Mouse (Mus musculus) midbrain, embryonic 10.5 days (tissue): ENCODE measurements around the gene Ly6g6d. TPM values are rescaled to one million over a fixed set of nuclear protein-coding genes. Genes with fewer than 3 reads are reported as not detected.
A peak's percentile ranks its signal among the peaks of the same experiment; 100 is the strongest.
"Not testable (repeated sequence)": the region's sequence is repeated elsewhere in the genome, so short reads cannot be mapped to it uniquely, and the experiment has no call there.

Source experiments
- DNase-seq: peaks from one replicate; pipeline ENCODE4 v3.0.0-alpha.2; 2017; ENCODE audit warnings: low spot score
- H3K27ac ChIP-seq: fragments of 300-500 bp; sonication (generic); replicated peaks from 2 replicates; pipeline ENCODE4 v1.5.1; 2016; ENCODE audit warnings: mild to moderate bottlenecking
- H3K27me3 ChIP-seq: fragments of 300-500 bp; sonication (generic); 2 replicates; pipeline ENCODE4 v1.6.1; 2016; ENCODE audit warnings: low read depth, mild to moderate bottlenecking; ENCODE audit not compliant: poor library complexity, severe bottlenecking
- H3K36me3 ChIP-seq: fragments of 300-500 bp; sonication (generic); 2 replicates; pipeline ENCODE4 v1.6.1; 2016; ENCODE audit warnings: mild to moderate bottlenecking, moderate library complexity
- H3K4me1 ChIP-seq: fragments of 300-500 bp; sonication (generic); 2 replicates; pipeline ENCODE4 v1.6.1; 2016
- H3K4me3 ChIP-seq: fragments of 300-500 bp; sonication (generic); 2 replicates; pipeline ENCODE4 v1.5.1; 2016; ENCODE audit warnings: mild to moderate bottlenecking, moderate library complexity
- H3K9me3 ChIP-seq: fragments of 300-500 bp; sonication (generic); replicated peaks from 2 replicates; pipeline ENCODE4 v1.6.1; 2016; ENCODE audit warnings: mild to moderate bottlenecking
- WGBS: fragments of 180-500 bp; shearing (Covaris S2); methylation state at CpG from one replicate; pipeline ENCODE4 v1.1.7; 2016; 5-methylcytosine and 5-hydroxymethylcytosine counted together
- polyA plus RNA-seq: library from polyadenylated mRNA; unstranded; fragments of >200 nt; fragmentation: Nextera tagmentation; extraction: Ambion mirVana; gene quantifications from 2 replicates; pipeline ENCODE4 v1.2.1, GENCODE M21; 2016

Ly6g6d gene
- polyA plus RNA-seq: 2.0 and 3.5 TPM in 2 replicates

DNA sequence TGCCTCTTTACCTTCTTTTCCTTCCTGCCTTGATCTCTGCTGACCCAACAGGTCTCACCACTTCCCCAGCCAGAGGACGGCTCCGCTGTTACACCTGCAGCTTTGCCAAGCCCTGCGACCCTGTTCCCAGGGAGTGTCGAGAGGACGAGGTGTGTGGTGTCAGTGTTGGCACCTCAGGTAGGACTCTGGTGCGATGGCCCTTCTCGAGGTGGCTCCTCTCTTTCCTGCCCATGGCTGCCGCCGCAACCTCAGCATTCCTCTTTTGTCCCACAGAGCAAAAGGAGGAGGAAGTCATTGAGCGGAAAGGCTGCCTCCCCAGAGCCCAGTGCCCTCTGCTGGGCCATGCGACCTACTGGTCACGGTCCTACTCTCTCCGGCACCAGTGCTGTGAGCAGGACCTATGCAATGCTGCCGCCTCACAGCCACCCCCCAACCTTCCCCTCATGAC lies at the start of gene Ly6g6d:
Gene Ly6g6d, minus strand, starts transcription at position 280 of the 448 bp plus-strand sequence.
- peaks cover 28% of the 10 kb centered on the region for H3K4me1 ChIP-seq
- WGBS: 10% methylated on average over 14 of the region's 14 CpGs
- DNase-seq: peak; percentile 63
- no peaks in the 10 kb centered on the region for H3K9me3 ChIP-seq
- no peaks in the 10 kb centered on the region for H3K36me3 ChIP-seq
- H3K27ac ChIP-seq: peak within 1 kb of the TSS; percentile 79
- H3K4me3 ChIP-seq: peak within 1 kb of the TSS; percentile 45
- H3K27me3 ChIP-seq: peaks cover 23% of the 10 kb centered on the region

DNA sequence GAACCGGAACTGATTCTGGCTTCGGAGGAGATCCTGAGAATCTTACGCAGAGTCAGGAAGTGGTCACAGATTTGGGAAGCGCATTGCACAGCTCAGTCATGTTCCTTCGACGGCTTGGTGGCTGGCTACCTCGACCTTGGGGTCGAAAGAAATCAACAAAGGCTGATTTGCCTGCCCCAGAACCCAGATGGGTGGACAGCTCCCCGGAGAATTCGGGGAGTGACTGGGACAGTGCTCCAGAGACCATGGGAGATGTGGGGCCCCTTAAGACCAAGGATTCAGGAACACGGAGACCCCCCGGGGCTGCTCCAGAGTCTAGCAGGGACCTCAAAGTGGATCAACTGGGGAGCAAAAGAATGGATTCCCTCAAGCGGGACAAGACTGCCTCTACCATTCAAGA lies 49.2 kb upstream of the Ly6g6d start:
- Histone ChIP-seq H3K36me3 (peaks cover 37% of the 10 kb centered on the region), H3K4me1 (peaks cover 36% of the 10 kb centered on the region), H3K4me3 (peak overlapping the region; percentile 78), H3K9me3 (no peaks in the 10 kb centered on the region), H3K27me3 (no peaks in the 10 kb centered on the region), H3K27ac (0 out of 2 replicates have a peak overlapping the region, but pooled peaks have one; percentile 92)
- DNase-seq: no peak
- 71% methylated on average over 13 of the region's 13 CpGs for WGBS

DNA sequence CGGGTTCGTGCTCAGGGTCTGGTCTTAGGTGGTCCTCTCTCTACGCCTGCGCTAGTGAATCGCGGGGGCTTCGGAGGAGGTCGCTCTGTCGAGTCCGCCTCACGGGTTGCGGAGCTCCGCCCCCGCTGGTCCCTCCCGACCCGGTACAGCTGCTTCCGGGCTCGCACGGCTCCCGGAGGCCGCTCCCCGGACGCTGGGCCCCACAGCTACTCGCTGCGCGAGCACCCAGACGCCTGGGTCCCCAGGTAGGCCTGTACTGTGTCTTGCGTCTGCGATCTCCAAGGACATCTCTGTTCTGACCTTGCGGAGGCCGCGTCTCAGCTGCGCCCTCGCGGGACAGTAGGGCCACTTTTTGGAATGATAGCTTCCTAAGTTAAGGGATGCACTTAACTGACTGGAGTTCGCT lies 48.3 kb upstream of the Ly6g6d start, which contains the start of gene D17H6S53E:
Gene D17H6S53E, plus strand, starts transcription at position 168 of the 406 bp plus-strand sequence.
- peak; percentile 76 for DNase-seq
- Histone ChIP-seq H3K4me3 (peak within 1 kb of the TSS; percentile 78), H3K27me3 (no peaks in the 10 kb centered on the region), H3K4me1 (peaks cover 41% of the 10 kb centered on the region), H3K27ac (peak within 1 kb of the TSS; percentile 92), H3K36me3 (peaks cover 37% of the 10 kb centered on the region), H3K9me3 (no peaks in the 10 kb centered on the region)
- under 1% methylated on average over 36 of the region's 36 CpGs for WGBS

DNA sequence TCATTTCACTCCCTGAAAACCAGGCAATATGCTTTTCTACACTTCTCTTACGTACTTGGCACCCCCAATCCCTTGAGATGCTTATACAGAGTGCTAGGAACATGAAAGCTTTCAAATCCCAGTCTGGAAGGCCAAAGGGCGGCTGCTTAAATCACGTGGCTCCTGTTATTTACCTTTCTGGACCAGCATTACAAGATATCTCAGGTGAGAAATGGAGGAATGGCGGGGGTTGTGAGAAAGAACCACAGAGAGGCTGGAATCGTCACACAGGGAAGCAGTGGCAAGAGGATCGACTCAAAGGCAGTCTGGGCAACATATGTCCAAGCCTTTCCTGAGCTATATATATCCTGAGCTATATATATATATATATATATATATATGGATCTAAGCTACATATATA lies 47.7 kb upstream of the Ly6g6d start:
- H3K4me1 ChIP-seq: peaks cover 42% of the 10 kb centered on the region
- 36% methylated on average over 6 of the region's 6 CpGs for WGBS
- H3K36me3 ChIP-seq: peaks cover 37% of the 10 kb centered on the region

DNA sequence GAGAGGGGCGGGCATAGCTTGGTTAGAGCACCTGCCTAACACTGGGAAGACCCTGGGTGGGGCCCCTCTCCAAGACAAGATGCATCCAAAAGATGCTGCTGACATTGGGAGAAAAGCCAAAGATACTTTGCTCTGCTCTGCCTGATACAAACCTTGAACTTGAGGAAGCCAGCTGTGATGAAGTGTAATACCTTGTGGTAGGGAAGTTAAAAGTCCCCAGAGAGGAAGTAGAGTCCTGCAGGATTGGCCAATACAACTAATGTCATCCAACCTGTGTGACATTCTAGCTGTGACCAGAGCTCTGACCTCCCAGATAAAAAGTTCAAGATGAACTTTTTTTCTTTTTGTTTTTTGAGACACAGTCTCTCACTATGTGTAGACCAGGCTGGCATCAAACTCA lies 47.2 kb upstream of the Ly6g6d start:
- 92% methylated on average over 1 of the region's 1 CpGs for WGBS
- peak overlapping the region; percentile 78; the same call in 1 of the 2 replicates for H3K4me3 ChIP-seq
- H3K36me3 ChIP-seq: peaks cover 35% of the 10 kb centered on the region
- H3K4me1 ChIP-seq: peaks cover 47% of the 10 kb centered on the region
- H3K9me3 ChIP-seq: no peaks in the 10 kb centered on the region
- no peak overlapping the region for H3K27ac ChIP-seq
- H3K27me3 ChIP-seq: no peaks in the 10 kb centered on the region
- no peak for DNase-seq

More for the DNA sequence above, 47.7 kb upstream of the Ly6g6d start:
- Histone ChIP-seq H3K27ac (no peak overlapping the region), H3K9me3 (no peaks in the 10 kb centered on the region), H3K4me3 (peak overlapping the region; percentile 78), H3K27me3 (no peaks in the 10 kb centered on the region)
- DNase-seq: no peak

DNA sequence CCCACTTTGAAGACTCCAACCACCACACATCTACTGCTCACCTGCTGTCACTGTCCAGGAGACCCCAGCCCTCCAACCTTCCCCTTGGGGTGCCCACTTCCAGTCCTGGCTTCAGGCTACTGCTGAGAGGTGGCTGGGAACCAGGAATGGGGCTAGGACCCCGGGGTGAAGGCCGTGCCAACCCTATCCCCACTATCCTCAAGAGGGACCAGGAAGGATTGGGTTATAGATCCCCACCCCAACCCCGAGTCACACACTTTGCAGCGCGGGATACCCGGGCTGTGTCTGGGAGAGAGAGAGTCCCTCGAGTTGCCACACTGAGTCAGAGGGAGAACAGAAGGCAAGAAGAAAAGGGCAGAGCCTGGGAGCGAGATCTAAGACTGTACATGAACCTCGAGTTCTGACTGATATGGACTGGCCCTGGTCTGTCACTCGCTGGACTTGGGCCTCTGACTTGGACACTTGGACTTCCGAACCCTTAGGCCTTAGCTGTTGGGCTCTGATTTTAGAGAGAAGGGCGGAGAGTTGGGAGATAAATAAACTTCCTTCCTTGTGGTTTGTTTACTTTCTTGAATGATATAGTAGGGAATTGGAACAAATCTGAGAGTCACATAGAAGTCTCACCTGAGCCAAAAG lies 46.5 kb upstream of the Ly6g6d start:
- H3K27me3 ChIP-seq, DNase-seq, H3K27ac ChIP-seq, H3K9me3 ChIP-seq: not testable (repeated sequence)
- Histone ChIP-seq H3K36me3 (peaks cover 37% of the 10 kb centered on the region), H3K4me3 (0 out of 2 replicates have a peak overlapping the region, but pooled peaks have one; percentile 1), H3K4me1 (peaks cover 53% of the 10 kb centered on the region)
- WGBS: 93% methylated on average over 12 of the region's 12 CpGs

DNA sequence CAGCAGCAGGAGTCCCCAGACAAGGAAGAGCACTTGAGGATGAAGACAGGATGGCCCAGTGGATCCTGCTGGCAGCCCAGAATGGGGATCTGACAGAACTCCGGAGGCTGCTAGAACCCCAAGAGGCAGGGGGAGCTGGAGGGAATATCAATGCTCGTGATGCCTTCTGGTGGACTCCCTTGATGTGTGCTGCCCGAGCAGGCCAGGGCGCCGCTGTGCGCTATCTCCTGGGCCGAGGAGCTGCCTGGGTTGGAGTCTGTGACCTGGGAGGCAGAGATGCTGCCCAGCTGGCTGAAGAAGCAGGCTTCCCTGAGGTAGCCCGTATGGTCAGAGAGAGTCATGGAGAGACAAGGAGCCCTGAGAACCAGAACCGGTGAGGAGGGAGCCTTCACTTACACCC lies 45.4 kb upstream of the Ly6g6d start:
- not testable (repeated sequence) for H3K27me3 ChIP-seq, H3K27ac ChIP-seq, DNase-seq, H3K9me3 ChIP-seq
- 90% methylated on average over 9 of the region's 9 CpGs for WGBS
- Histone ChIP-seq H3K36me3 (peaks cover 48% of the 10 kb centered on the region), H3K4me1 (peaks cover 53% of the 10 kb centered on the region), H3K4me3 (peak overlapping the region; percentile 14; the same call in 1 of the 2 replicates)

DNA sequence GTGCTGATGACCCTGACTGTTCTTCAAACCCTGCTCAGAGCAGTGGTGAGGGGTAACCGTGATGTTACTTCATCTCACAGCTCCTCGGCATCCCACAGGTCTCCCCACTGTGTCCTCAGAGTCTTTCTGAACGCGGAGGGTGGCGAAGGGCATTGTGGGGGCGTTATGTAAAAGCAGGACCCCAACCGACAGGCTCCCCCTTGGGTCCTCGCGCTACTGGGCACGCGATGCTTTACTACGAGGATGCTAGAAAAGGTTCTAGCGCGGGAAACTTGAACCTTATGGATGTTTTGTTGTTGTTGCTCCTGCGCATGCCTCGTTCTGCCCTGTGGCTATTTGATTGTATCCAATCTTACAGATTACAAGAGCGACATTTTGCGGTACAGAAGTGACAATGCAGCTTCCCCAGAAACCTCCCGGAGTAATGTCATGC lies 44.0 kb upstream of the Ly6g6d start, which contains the start of gene Csnk2b:
Gene Csnk2b, minus strand, starts transcription at position 183 of the 433 bp plus-strand sequence.
- Histone ChIP-seq H3K4me3 (peak within 1 kb of the TSS; percentile 94), H3K4me1 (peaks cover 42% of the 10 kb centered on the region), H3K27me3 (no peaks in the 10 kb centered on the region), H3K36me3 (peaks cover 53% of the 10 kb centered on the region), H3K9me3 (no peaks in the 10 kb centered on the region), H3K27ac (peak within 1 kb of the TSS; percentile 92)
- WGBS: under 1% methylated on average over 19 of the region's 19 CpGs
- peak; percentile 68 for DNase-seq

DNA sequence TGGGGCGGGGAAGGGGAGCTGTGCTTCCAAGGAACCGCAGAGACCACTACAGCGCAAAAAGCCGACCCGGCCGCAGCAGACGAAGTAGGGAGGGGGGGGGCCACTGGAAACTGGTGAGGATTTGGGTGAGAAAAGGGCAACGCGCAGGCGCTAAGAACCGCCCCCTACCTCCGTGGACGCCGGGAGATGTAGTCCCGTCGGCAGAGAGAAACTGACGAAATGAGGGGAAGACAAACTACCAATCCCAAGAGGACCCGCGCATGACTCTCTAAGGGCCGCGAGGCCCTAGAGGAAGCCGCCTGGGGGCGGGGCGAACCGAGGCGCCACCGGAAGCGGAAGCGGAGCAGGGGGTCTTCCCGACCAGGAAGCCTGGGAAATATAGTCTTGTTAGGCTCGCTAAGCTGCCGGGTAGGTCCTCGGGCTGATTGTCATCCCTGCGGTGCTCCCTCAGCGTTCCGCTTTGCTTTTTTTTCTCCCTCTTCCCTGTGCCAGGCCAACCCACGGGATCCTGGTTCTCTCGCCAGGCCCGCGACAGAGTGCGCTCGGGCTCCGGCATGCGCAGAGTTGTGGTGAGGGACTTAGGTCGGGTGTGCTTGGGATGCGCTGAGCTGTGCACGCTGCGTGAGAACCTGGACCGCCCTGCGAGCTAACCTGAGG lies 43.4 kb upstream of the Ly6g6d start, which contains the start of gene Gpank1:
Gene Gpank1, plus strand, starts transcription at position 313 of the 657 bp plus-strand sequence.
- no peaks in the 10 kb centered on the region for H3K9me3 ChIP-seq
- H3K36me3 ChIP-seq: peaks cover 57% of the 10 kb centered on the region
- under 1% methylated on average over 50 of the region's 50 CpGs for WGBS
- no peaks in the 10 kb centered on the region for H3K27me3 ChIP-seq
- H3K4me1 ChIP-seq: peaks cover 36% of the 10 kb centered on the region
- H3K27ac ChIP-seq: peak within 1 kb of the TSS; percentile 92
- peak; percentile 99 for DNase-seq
- H3K4me3 ChIP-seq: peak within 1 kb of the TSS; percentile 94

DNA sequence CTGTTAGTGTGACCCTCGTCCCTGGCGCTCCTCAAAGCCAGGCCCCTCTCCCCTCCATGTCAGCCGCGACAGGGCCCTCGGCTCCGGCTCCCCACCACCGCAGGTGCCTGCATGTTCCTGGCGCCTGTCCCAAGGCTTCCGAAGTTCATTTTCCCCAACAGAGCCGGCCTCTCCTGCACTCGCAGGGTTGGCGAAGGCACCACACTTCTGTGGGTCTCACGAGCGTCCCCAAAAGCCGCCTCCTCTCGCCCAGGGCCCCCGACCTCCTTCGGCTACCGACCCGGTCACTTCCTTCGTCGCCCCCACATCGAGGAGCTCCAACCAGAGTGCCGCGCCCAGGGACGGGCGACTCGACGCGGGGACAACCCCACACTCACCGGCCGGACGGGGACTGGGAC lies 42.9 kb upstream of the Ly6g6d start:
- under 1% methylated on average over 33 of the region's 33 CpGs for WGBS
- no peaks in the 10 kb centered on the region for H3K9me3 ChIP-seq
- no peak for DNase-seq
- H3K36me3 ChIP-seq: peaks cover 62% of the 10 kb centered on the region
- no peaks in the 10 kb centered on the region for H3K27me3 ChIP-seq
- peaks cover 31% of the 10 kb centered on the region for H3K4me1 ChIP-seq
- H3K4me3 ChIP-seq: peak overlapping the region; percentile 94
- H3K27ac ChIP-seq: peak overlapping the region; percentile 92

DNA sequence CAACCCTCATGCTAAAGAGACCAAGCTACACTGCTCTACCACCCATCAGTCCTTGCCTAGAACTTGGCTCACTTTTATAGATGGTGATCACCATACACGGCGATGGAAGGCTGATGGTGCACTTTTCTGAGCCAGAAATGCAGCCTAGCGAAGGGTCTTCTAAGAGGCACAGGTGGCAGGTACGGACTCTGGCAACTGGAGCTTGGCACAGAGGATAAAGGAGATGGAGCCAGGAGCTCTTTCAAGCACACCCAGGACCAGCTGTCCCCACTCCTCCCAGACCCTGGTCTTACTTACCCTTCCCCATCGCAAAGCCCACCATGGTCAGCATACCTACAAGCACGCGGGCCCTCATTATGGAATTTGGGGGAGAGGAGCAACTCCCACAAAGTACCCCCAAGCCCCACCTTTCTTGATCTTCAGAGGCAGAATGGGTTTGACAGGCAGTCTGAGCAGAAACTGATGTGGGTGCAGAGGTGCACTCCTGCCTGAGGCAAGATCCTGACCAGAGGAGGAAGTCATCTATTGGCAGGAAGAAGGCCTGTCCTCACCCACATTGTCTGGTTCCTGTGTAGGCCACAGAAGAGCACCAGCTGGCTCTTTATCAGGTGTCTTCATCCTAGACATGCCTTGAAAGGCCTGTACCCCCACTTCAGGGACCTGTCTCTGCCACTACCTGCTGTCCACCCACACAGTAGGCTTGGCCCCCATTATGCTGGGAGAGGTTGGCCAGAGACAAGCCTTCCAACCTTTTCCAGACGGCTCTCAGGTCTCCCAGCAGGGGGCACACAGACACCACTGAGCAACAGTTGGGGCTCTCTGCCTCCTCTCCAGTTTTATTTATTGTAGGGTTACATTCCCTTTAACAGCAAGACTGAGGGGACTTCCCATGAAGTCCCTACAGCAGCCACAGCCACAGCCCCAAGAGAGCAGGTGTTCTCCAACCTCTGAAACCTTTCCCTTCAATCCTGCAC lies 37.5 kb upstream of the Ly6g6d start, which contains the start of gene Ly6g5b:
Gene Ly6g5b, minus strand, starts transcription at position 383 of the 974 bp plus-strand sequence.
- DNase-seq: no peak
- Histone ChIP-seq H3K9me3 (no peaks in the 10 kb centered on the region), H3K4me3 (no peak within 1 kb of the TSS), H3K27me3 (no peaks in the 10 kb centered on the region), H3K27ac (no peak within 1 kb of the TSS), H3K4me1 (peaks cover 8% of the 10 kb centered on the region), H3K36me3 (peaks cover 59% of the 10 kb centered on the region)
- WGBS: 86% methylated on average over 8 of the region's 8 CpGs

DNA sequence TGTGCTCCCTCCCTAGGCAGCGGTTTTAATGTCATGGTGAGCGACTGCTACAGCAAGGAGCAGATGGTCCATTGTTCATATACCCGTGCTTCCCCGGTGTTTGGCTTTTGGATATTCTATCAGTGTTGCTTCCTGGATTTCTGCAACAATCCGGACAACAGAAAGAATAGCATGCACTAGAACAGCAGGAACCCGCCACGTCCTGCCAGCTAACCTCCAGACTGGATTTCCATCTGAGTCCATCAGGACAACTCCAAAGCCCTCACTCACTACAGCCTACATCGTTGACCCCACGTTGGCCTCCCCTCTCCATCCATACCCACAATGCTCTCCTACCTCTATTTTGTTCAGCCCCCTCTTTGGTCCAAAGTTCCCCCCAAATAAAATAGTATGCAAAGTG lies 33.9 kb upstream of the Ly6g6d start:
- H3K9me3 ChIP-seq: no peaks in the 10 kb centered on the region
- no peaks in the 10 kb centered on the region for H3K27me3 ChIP-seq
- H3K4me1 ChIP-seq: no peaks in the 10 kb centered on the region; the same call in 1 of the 2 replicates
- peaks cover 30% of the 10 kb centered on the region for H3K36me3 ChIP-seq
- 78% methylated on average over 9 of the region's 9 CpGs for WGBS
- H3K27ac ChIP-seq: no peak overlapping the region
- H3K4me3 ChIP-seq: no peak overlapping the region
- DNase-seq: no peak
